Mouse (Mus musculus): ENCODE data around the gene Tnni3k.

Tnni3k gene

GRCm38 (mm10) chr3:154825739-154826138, 229.5 kb downstream of the Tnni3k start:
- DNase-seq (ENCODE audit: low spot score), result no peak

- no peak for DNase-seq (ENCODE audit: low spot score)
Measured at GRCm38 (mm10) chr3:154824713-154825112, 230.5 kb downstream of the Tnni3k start.

- DNase-seq (ENCODE audit: low spot score), result peak; percentile 21
Measured at GRCm38 (mm10) chr3:154819684-154820083, 235.5 kb downstream of the Tnni3k start.

DNA sequence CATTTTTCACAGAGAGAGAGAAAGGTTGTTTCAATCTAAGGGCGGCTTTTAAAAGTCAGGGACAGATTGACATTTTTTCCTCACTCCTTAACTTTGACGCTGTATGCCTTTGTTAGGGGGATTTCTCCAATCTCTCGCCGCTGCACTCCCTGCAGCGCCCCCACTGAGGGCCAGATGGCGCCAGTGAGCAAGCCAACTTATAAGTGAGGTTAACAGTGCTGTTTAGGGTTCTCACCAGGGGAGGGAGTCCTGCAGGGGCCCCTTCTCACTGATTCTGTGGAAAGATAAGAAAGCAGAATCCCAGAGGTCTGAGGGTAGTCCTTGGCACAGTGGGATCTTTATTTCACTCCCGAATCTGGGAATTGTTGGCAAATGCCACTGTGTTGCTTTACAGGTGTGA, 237.5 kb downstream of the Tnni3k start:
- peak; percentile 35 for DNase-seq (ENCODE audit: low spot score)

DNA sequence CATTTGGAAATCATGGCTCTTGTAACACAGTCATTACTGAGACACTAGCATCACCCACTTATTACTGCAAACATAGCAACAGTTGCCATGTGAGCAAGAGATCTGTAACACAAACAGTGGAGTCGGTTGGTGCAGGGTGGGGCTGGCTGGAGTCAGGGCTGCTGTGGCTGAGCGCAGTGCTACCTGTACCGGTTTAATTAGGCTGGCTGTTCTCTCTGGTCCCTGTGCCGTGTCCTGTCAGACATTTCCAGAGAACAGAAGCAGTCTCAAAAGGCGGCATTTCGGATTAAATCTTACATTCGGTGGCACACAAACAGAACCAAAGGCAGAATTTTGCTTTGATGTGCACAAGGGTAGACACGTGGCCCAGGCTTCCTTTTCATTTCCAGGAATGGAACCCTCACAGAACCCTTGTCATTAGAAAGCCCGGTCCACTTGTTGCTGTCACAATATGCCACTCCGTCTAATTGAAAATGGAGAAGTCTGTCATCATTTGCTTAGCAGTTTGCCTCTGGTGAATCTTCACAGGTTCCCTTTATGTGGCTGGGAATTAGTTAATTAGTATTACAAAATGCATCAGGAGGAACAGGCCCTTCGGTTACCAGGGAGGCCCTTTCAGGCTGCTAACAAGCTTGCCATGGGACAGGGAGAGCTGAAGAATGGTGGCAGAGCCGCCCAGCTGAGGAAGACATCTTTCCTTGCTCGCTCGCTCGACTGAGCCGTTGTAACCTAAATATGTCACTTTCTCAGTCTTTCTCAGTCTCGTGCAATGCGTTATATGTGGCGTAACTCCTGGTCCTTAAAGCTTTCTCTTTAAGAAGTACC, 238.2 kb downstream of the Tnni3k start:
- DNase-seq (ENCODE audit: low spot score), result no peak

- no peak for DNase-seq (ENCODE audit: low spot score)
Measured at GRCm38 (mm10) chr3:154816231-154816630, 239.0 kb downstream of the Tnni3k start.

GRCm38 (mm10) chr3:154815606-154816005, 239.6 kb downstream of the Tnni3k start:
- DNase-seq (ENCODE audit: low spot score), result no peak

- DNase-seq (ENCODE audit: low spot score), result no peak
Measured at GRCm38 (mm10) chr3:154812893-154813292, 242.3 kb downstream of the Tnni3k start.

DNA sequence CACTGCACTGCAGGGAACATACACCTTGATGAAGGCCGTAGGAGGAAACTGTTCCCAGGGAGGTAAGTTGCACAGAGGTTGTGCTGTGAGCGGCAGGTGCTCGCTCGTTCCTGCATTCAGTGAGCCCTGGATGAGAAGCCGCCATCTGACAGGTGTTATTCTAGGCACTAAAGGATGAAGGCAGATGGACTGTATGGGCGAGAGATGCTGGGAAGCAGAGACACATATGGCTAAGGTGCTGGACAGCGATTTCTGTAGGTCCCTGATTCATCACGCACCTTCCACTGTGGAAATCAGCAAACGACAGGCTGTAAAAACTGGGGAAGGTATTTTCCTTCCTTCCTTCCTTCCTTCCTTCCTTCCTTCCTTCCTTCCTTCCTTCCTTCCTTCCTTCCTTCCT, 243.4 kb downstream of the Tnni3k start:
- no peak for DNase-seq (ENCODE audit: low spot score)

- no peak for DNase-seq (ENCODE audit: low spot score)
Measured at GRCm38 (mm10) chr3:154811281-154811680, 243.9 kb downstream of the Tnni3k start.

- no peak for DNase-seq (ENCODE audit: low spot score)
Measured at GRCm38 (mm10) chr3:154810273-154810870, 244.8 kb downstream of the Tnni3k start.

GRCm38 (mm10) chr3:154806626-154807025, 248.6 kb downstream of the Tnni3k start:
- no peak for DNase-seq (ENCODE audit: low spot score)

- peak; percentile 28 for DNase-seq (ENCODE audit: low spot score)
Measured at GRCm38 (mm10) chr3:154800888-154801429, 254.2 kb downstream of the Tnni3k start.

GRCm38 (mm10) chr3:154800454-154800853, 254.8 kb downstream of the Tnni3k start:
- no peak for DNase-seq (ENCODE audit: low spot score)

GRCm38 (mm10) chr3:154798806-154799205, 256.4 kb downstream of the Tnni3k start:
- no peak for DNase-seq (ENCODE audit: low spot score)

DNA sequence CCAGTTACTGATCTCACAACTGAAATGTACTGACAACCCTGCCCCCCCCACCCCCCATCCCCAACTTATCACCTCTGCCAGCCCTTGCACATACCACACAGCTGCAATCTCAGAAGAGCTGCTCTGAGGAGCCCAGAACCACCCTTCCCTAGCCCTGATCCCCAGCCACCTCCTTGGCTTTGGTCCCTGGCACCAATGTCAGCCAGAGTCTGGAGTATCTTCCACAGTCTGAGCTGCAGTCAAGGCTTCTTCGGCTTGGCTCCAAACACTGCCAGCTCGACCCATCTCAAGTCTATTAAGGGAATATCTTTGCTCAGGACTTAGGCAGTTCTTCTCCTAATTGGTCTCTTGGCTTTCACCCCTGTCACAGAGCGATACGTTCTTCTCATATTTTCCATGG, 261.6 kb downstream of the Tnni3k start:
- no peak for DNase-seq (ENCODE audit: low spot score)

GRCm38 (mm10) chr3:154787611-154788010, 267.6 kb downstream of the Tnni3k start:
- DNase-seq (ENCODE audit: low spot score), result no peak

DNA sequence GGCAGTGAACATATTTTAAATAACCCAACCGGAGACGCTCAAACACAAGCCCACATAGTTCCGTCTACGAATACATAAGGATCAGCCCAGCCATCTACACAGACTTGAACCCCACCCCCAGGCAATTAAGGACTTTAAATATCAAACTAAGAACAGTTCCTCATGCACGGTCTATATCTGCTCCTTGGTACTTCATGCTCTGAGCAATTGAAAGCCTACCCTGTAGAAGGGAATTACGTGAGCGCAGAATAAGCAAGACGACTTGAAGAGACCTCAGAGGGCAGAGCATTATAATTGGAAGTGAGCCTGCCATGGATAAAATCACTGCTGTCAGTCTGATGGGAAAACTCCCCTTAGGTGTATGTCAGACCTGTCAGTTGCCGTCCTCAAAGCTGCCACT, 268.9 kb downstream of the Tnni3k start:
- DNase-seq (ENCODE audit: low spot score), result no peak

GRCm38 (mm10) chr3:154778836-154779595, 276.2 kb downstream of the Tnni3k start:
- no peak for DNase-seq (ENCODE audit: low spot score)

- DNase-seq (ENCODE audit: low spot score), result no peak
Measured at GRCm38 (mm10) chr3:154771651-154772050, 283.6 kb downstream of the Tnni3k start.

GRCm38 (mm10) chr3:154766321-154766720, 288.9 kb downstream of the Tnni3k start:
- DNase-seq (ENCODE audit: low spot score), result no peak

GRCm38 (mm10) chr3:154764115-154764514, 291.1 kb downstream of the Tnni3k start:
- DNase-seq (ENCODE audit: low spot score), result no peak

GRCm38 (mm10) chr3:154763374-154763773, 291.8 kb downstream of the Tnni3k start:
- no peak for DNase-seq (ENCODE audit: low spot score)
